Mouse (Mus musculus) embryonic facial prominence, embryonic 10.5 days (tissue): ENCODE data around the gene Gm36864. TPM values are rescaled to one million over a fixed set of nuclear protein-coding genes. Genes with fewer than 3 reads are reported as not detected.
A peak's percentile ranks its signal among the peaks of the same experiment; 100 is the strongest.

Experiments used
- DNase-seq: peaks from one replicate; pipeline ENCODE4 v3.0.0-alpha.2; 2017; ENCODE audit warnings: low spot score
- H3K27ac ChIP-seq: fragments of 300-500 bp; sonication (generic); replicated peaks from 2 replicates; pipeline ENCODE4 v1.5.1; 2016; ENCODE audit warnings: mild to moderate bottlenecking
- H3K27me3 ChIP-seq: fragments of 300-500 bp; sonication (generic); replicated peaks from 2 replicates; pipeline ENCODE4 v1.6.1; 2016; ENCODE audit warnings: low read depth, mild to moderate bottlenecking; ENCODE audit not compliant: poor library complexity, severe bottlenecking
- H3K36me3 ChIP-seq: fragments of 300-500 bp; sonication (generic); replicated peaks from 2 replicates; pipeline ENCODE4 v1.6.1; 2016; ENCODE audit warnings: mild to moderate bottlenecking, moderate library complexity
- H3K4me1 ChIP-seq: fragments of 300-500 bp; sonication (generic); 2 replicates; pipeline ENCODE4 v1.6.1; 2016
- H3K4me3 ChIP-seq: fragments of 300-500 bp; sonication (generic); 2 replicates; pipeline ENCODE4 v1.5.1; 2016; ENCODE audit warnings: mild to moderate bottlenecking, moderate library complexity
- H3K9me3 ChIP-seq: fragments of 300-500 bp; sonication (generic); 2 replicates; pipeline ENCODE4 v1.6.1; 2016; ENCODE audit warnings: mild to moderate bottlenecking
- WGBS: fragments of 180-500 bp; shearing (Covaris S2); methylation state at CpG from one replicate; pipeline ENCODE4 v1.1.7; 2016; 5-methylcytosine and 5-hydroxymethylcytosine counted together
- polyA plus RNA-seq: library from polyadenylated mRNA; unstranded; fragments of >200 nt; fragmentation: Nextera tagmentation; extraction: Ambion mirVana; gene quantifications from 2 replicates; pipeline ENCODE4 v1.2.1, GENCODE M21; 2016

Gene Gm36864
- polyA plus RNA-seq, 1 experiment from 2014 or later, result 0.10 TPM

- peaks cover 54% of the 10 kb centered on the region for H3K27me3 ChIP-seq
- WGBS, result 2% methylated on average over 34 of the region's 34 CpGs
Measured at GRCm38 (mm10) chr7:44262791-44263643, 27.0 kb downstream of the Gm36864 start.

GRCm38 (mm10) chr7:44268117-44268516 lies 32.1 kb downstream of the Gm36864 start:
- H3K4me1 ChIP-seq, result peaks cover 3% of the 10 kb centered on the region
- H3K36me3 ChIP-seq, result no peaks in the 10 kb centered on the region
- DNase-seq, result no peak
- peaks cover 45% of the 10 kb centered on the region for H3K27me3 ChIP-seq
- H3K4me3 ChIP-seq, result no peak overlapping the region
- no peak overlapping the region for H3K27ac ChIP-seq
- 77% methylated on average over 11 of the region's 11 CpGs for WGBS
- no peaks in the 10 kb centered on the region for H3K9me3 ChIP-seq

More at GRCm38 (mm10) chr7:44262791-44263643, 27.0 kb downstream of the Gm36864 start:
- H3K4me3 ChIP-seq, result peak overlapping the region; percentile 39
- peak; percentile 93 for DNase-seq
- no peak overlapping the region for H3K27ac ChIP-seq
- H3K9me3 ChIP-seq, result no peaks in the 10 kb centered on the region
- no peaks in the 10 kb centered on the region for H3K36me3 ChIP-seq
- peaks cover 7% of the 10 kb centered on the region for H3K4me1 ChIP-seq

GRCm38 (mm10) chr7:44269397-44269796 lies 33.4 kb downstream of the Gm36864 start:
- H3K27ac ChIP-seq, result no peak overlapping the region
- 91% methylated on average over 2 of the region's 2 CpGs for WGBS
- H3K36me3 ChIP-seq, result no peaks in the 10 kb centered on the region
- no peaks in the 10 kb centered on the region for H3K4me1 ChIP-seq
- no peak for DNase-seq
- H3K27me3 ChIP-seq, result peaks cover 43% of the 10 kb centered on the region
- H3K4me3 ChIP-seq, result no peak overlapping the region
- no peaks in the 10 kb centered on the region for H3K9me3 ChIP-seq

GRCm38 (mm10) chr7:44271309-44271708 lies 35.3 kb downstream of the Gm36864 start:
- Histone ChIP-seq H3K27ac (no peak overlapping the region), H3K4me1 (no peaks in the 10 kb centered on the region), H3K4me3 (no peak overlapping the region), H3K9me3 (no peaks in the 10 kb centered on the region), H3K36me3 (no peaks in the 10 kb centered on the region), H3K27me3 (peaks cover 55% of the 10 kb centered on the region)
- WGBS, result 78% methylated on average over 2 of the region's 2 CpGs
- DNase-seq, result no peak

GRCm38 (mm10) chr7:44272546-44272945 lies 36.6 kb downstream of the Gm36864 start:
- no peak for DNase-seq
- Histone ChIP-seq H3K9me3 (no peaks in the 10 kb centered on the region), H3K4me1 (no peaks in the 10 kb centered on the region), H3K36me3 (no peaks in the 10 kb centered on the region), H3K4me3 (no peak overlapping the region), H3K27me3 (peaks cover 51% of the 10 kb centered on the region), H3K27ac (no peak overlapping the region)
- 90% methylated on average over 7 of the region's 7 CpGs for WGBS

- H3K36me3 ChIP-seq, result no peaks in the 10 kb centered on the region
- H3K4me1 ChIP-seq, result no peaks in the 10 kb centered on the region
- DNase-seq, result no peak
- H3K27me3 ChIP-seq, result peaks cover 42% of the 10 kb centered on the region
- H3K9me3 ChIP-seq, result no peaks in the 10 kb centered on the region
- no peak overlapping the region for H3K27ac ChIP-seq
- 66% methylated on average over 7 of the region's 7 CpGs for WGBS
- no peak overlapping the region for H3K4me3 ChIP-seq
Measured at GRCm38 (mm10) chr7:44273446-44273845, 37.5 kb downstream of the Gm36864 start.

- H3K36me3 ChIP-seq, result no peaks in the 10 kb centered on the region
- no peak overlapping the region for H3K4me3 ChIP-seq
- no peaks in the 10 kb centered on the region for H3K4me1 ChIP-seq
- DNase-seq, result no peak
- H3K9me3 ChIP-seq, result no peaks in the 10 kb centered on the region
- H3K27ac ChIP-seq, result no peak overlapping the region
- WGBS, result 37% methylated on average over 11 of the region's 11 CpGs
- peaks cover 40% of the 10 kb centered on the region for H3K27me3 ChIP-seq
Measured at GRCm38 (mm10) chr7:44274096-44274495, 38.1 kb downstream of the Gm36864 start.

- WGBS, result 76% methylated on average over 3 of the region's 3 CpGs
- Histone ChIP-seq H3K4me3 (no peak overlapping the region), H3K27ac (no peak overlapping the region), H3K27me3 (peaks cover 40% of the 10 kb centered on the region), H3K4me1 (no peaks in the 10 kb centered on the region), H3K9me3 (no peaks in the 10 kb centered on the region), H3K36me3 (no peaks in the 10 kb centered on the region)
- DNase-seq, result no peak
Measured at GRCm38 (mm10) chr7:44275546-44275945, 39.6 kb downstream of the Gm36864 start.

GRCm38 (mm10) chr7:44276461-44277249 lies 40.7 kb downstream of the Gm36864 start:
- DNase-seq, result no peak
- no peaks in the 10 kb centered on the region for H3K36me3 ChIP-seq
- WGBS, result 78% methylated on average over 10 of the region's 10 CpGs
- no peaks in the 10 kb centered on the region for H3K9me3 ChIP-seq
- H3K4me1 ChIP-seq, result no peaks in the 10 kb centered on the region
- H3K27me3 ChIP-seq, result peaks cover 40% of the 10 kb centered on the region
- H3K4me3 ChIP-seq, result no peak overlapping the region
- H3K27ac ChIP-seq, result no peak overlapping the region

GRCm38 (mm10) chr7:44277250-44277622 lies 41.3 kb downstream of the Gm36864 start:
- Histone ChIP-seq H3K36me3 (no peaks in the 10 kb centered on the region), H3K27me3 (peaks cover 38% of the 10 kb centered on the region), H3K4me1 (no peaks in the 10 kb centered on the region), H3K4me3 (no peak overlapping the region), H3K9me3 (no peaks in the 10 kb centered on the region), H3K27ac (no peak overlapping the region)
- DNase-seq, result peak; percentile 51
- 47% methylated on average over 2 of the region's 2 CpGs for WGBS

- no peak overlapping the region for H3K27ac ChIP-seq
- no peak for DNase-seq
- 0 out of 2 replicates have a peak, but pooled peaks cover 4% of the 10 kb centered on the region for H3K27me3 ChIP-seq
- no peaks in the 10 kb centered on the region for H3K9me3 ChIP-seq
- H3K4me1 ChIP-seq, result no peaks in the 10 kb centered on the region
- 73% methylated on average over 1 of the region's 1 CpGs for WGBS
- no peaks in the 10 kb centered on the region for H3K36me3 ChIP-seq
- no peak overlapping the region for H3K4me3 ChIP-seq
Measured at GRCm38 (mm10) chr7:44280959-44281358, 45.0 kb downstream of the Gm36864 start.

- H3K4me1 ChIP-seq, result no peaks in the 10 kb centered on the region
- no peaks in the 10 kb centered on the region for H3K36me3 ChIP-seq
- H3K4me3 ChIP-seq, result no peak overlapping the region
- no peak for DNase-seq
- 0 out of 2 replicates have a peak, but pooled peaks cover under 1% of the 10 kb centered on the region for H3K9me3 ChIP-seq
- WGBS, result 84% methylated on average over 7 of the region's 7 CpGs
- H3K27ac ChIP-seq, result no peak overlapping the region
- H3K27me3 ChIP-seq, result no peaks in the 10 kb centered on the region
Measured at GRCm38 (mm10) chr7:44281586-44281985, 45.6 kb downstream of the Gm36864 start.
